10 mouse cellular contexts compared by ENCODE assay signal in the genomic region with DNA sequence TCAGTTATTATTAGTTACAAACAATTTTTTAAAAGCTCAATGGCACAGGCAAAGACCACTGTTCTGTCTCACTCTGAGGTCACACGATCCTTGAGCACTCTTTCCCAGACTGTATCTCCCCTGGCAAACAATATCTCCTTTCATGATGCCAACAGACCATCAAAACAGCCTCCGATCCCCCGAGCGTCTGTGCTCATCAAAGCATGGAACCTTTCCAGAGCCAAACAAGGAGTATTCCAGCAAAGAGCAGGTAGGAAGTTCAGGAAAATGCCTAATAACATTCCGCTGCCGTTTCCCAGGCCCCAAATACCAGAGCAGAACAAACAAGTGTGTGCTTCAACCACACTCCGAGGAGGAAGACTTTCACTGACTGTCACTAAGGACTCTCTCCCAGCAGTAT. TPM values are rescaled to one million over a fixed set of nuclear protein-coding genes. Genes with fewer than 3 reads are reported as not detected.
DNase-seq lines count a peak whose midpoint lies in the region; ATAC-seq and TF ChIP-seq lines count a peak whose summit lies in the region.
"Had no signal": no experiment of that assay in that cellular context is flagged by ENCODE, and none has a peak within 500 bp of the region (broad histone marks: within the 10 kb centered on the region; RNA-seq: fewer than 3 reads in every experiment).

No protein-coding gene starts in this region.

- H3K27ac ChIP-seq in heart, adult 2 months = peak overlapping the region; percentile 63
- H3K27ac ChIP-seq in limb, embryonic 12.5 days = peak overlapping the region; percentile 75
- no peak overlapping the region for H3K27ac ChIP-seq in limb, embryonic 10.5 days
- H3K27ac ChIP-seq in forebrain, embryonic 15.5 days (replicated peaks) = peak overlapping the region; percentile 2; the same call in 1 of the 2 replicates
- H3K27ac ChIP-seq in limb, embryonic 15.5 days = peak overlapping the region; percentile 40; the same call in 1 of the 2 replicates
- H3K27ac ChIP-seq: neural tube, embryonic 12.5 days had no signal

- no peaks in the 10 kb centered on the region for H3K9me3 ChIP-seq in limb, embryonic 12.5 days
- no peaks in the 10 kb centered on the region for H3K9me3 ChIP-seq in limb, embryonic 10.5 days (replicated peaks)
- H3K9me3 ChIP-seq in forebrain, embryonic 15.5 days = no peaks in the 10 kb centered on the region
- no peaks in the 10 kb centered on the region for H3K9me3 ChIP-seq in limb, embryonic 15.5 days
- H3K9me3 ChIP-seq: neural tube, embryonic 12.5 days had no signal

- H3K4me2 ChIP-seq in limb, embryonic 12.5 days = peak overlapping the region; percentile 9; the same call in 1 of the 2 replicates
- no peak overlapping the region for H3K4me2 ChIP-seq in forebrain, embryonic 15.5 days (replicated peaks)
- no peak overlapping the region for H3K4me2 ChIP-seq in limb, embryonic 15.5 days
- H3K4me2 ChIP-seq: neural tube, embryonic 12.5 days had no signal

- TF ChIP-seq POLR2A in heart, adult 2 months (IDR thresholded peaks at IDR 0.05; ENCODE audit: insufficient read depth, low read depth, low read length) = no peak

- H3K79me2 ChIP-seq in heart, adult 2 months (replicated peaks; ENCODE audit: control insufficient read depth, insufficient read depth, low read length) = peaks cover 7% of the 10 kb centered on the region

- H3K36me3 ChIP-seq in heart, adult 2 months (ENCODE audit: control insufficient read depth, insufficient read depth, low read length) = peaks cover 11% of the 10 kb centered on the region
- no peaks in the 10 kb centered on the region for H3K36me3 ChIP-seq in limb, embryonic 12.5 days
- H3K36me3 ChIP-seq in limb, embryonic 10.5 days = no peaks in the 10 kb centered on the region
- no peaks in the 10 kb centered on the region for H3K36me3 ChIP-seq in forebrain, embryonic 15.5 days
- H3K36me3 ChIP-seq in limb, embryonic 15.5 days = no peaks in the 10 kb centered on the region
- H3K36me3 ChIP-seq: neural tube, embryonic 12.5 days had no signal

- intact Hi-C loops in heart, adult 2 months (cut with DNase I) = no loop called here
- intact Hi-C loops in heart, postnatal 14 days (cut with DNase I) = no loop called here

- no peak for DNase-seq in heart, adult 2 months
- no peak for DNase-seq in heart, postnatal 14 days
- DNase-seq in limb, embryonic 10.5 days (ENCODE audit: low spot score) = no peak
- DNase-seq in testis, postnatal 14 days (ENCODE audit: low spot score) = no peak
- no peak for DNase-seq in adrenal gland, adult (ENCODE audit: inconsistent age in 2 of 2, low spot score in 1 of 2)
- DNase-seq: gastrocnemius, postnatal 25 days had no signal

- no peak for ATAC-seq in limb, embryonic 12.5 days (ENCODE audit: insufficient number of reproducible peaks, insufficient read depth, low FRiP score, low TSS enrichment, low read depth)
- ATAC-seq in forebrain, embryonic 15.5 days (replicated peaks) = no peak
- ATAC-seq in limb, embryonic 15.5 days (ENCODE audit: insufficient number of reproducible peaks, low FRiP score, low TSS enrichment, low read depth) = no peak

- H3K4me3 ChIP-seq in heart, adult 2 months = no peak overlapping the region
- no peak overlapping the region for H3K4me3 ChIP-seq in limb, embryonic 12.5 days (replicated peaks)
- no peak overlapping the region for H3K4me3 ChIP-seq in limb, embryonic 10.5 days
- no peak overlapping the region for H3K4me3 ChIP-seq in forebrain, embryonic 15.5 days
- no peak overlapping the region for H3K4me3 ChIP-seq in limb, embryonic 15.5 days
- H3K4me3 ChIP-seq: neural tube, embryonic 12.5 days had no signal

- TF ChIP-seq CTCF in heart, adult 2 months (IDR thresholded peaks at IDR 0.05) = no peak

- no peak overlapping the region for H3K9ac ChIP-seq in heart, adult 2 months (ENCODE audit: low read depth, low read length)
- H3K9ac ChIP-seq in limb, embryonic 12.5 days (replicated peaks) = no peak overlapping the region
- no peak overlapping the region for H3K9ac ChIP-seq in forebrain, embryonic 15.5 days (replicated peaks)
- H3K9ac ChIP-seq in limb, embryonic 15.5 days = no peak overlapping the region
- H3K9ac ChIP-seq: neural tube, embryonic 12.5 days had no signal

- H3K27me3 ChIP-seq in heart, adult 2 months (ENCODE audit: control insufficient read depth, insufficient read depth, low read length) = no peaks in the 10 kb centered on the region
- no peaks in the 10 kb centered on the region for H3K27me3 ChIP-seq in limb, embryonic 12.5 days
- H3K27me3 ChIP-seq in limb, embryonic 10.5 days (ENCODE audit: low read depth, poor library complexity, severe bottlenecking) = no peaks in the 10 kb centered on the region
- H3K27me3 ChIP-seq in forebrain, embryonic 15.5 days = no peaks in the 10 kb centered on the region
- no peaks in the 10 kb centered on the region for H3K27me3 ChIP-seq in limb, embryonic 15.5 days
- H3K27me3 ChIP-seq: neural tube, embryonic 12.5 days had no signal

- H3K4me1 ChIP-seq in heart, adult 2 months (ENCODE audit: control insufficient read depth, insufficient read depth, low read length) = peaks cover 26% of the 10 kb centered on the region
- peaks cover 16% of the 10 kb centered on the region for H3K4me1 ChIP-seq in limb, embryonic 12.5 days (replicated peaks)
- H3K4me1 ChIP-seq in limb, embryonic 10.5 days = peaks cover 3% of the 10 kb centered on the region
- peaks cover 40% of the 10 kb centered on the region for H3K4me1 ChIP-seq in forebrain, embryonic 15.5 days
- peaks cover 50% of the 10 kb centered on the region for H3K4me1 ChIP-seq in limb, embryonic 15.5 days

- TF ChIP-seq EP300 in heart, adult 2 months (IDR thresholded peaks at IDR 0.05; ENCODE audit: insufficient read depth, low read depth, low read length) = no peak

- WGBS in heart, adult 2 months = 21% methylated on average over 7 of the region's 7 CpGs
- 71% methylated on average over 7 of the region's 7 CpGs for WGBS in limb, embryonic 12.5 days
- 80% methylated on average over 7 of the region's 7 CpGs for WGBS in limb, embryonic 10.5 days
- 27% methylated on average over 7 of the region's 7 CpGs for WGBS in forebrain, embryonic 15.5 days
- WGBS in limb, embryonic 15.5 days = 47% methylated on average over 7 of the region's 7 CpGs

RNA-seq across cellular contexts. Expression of a gene that starts 50.2 kb away (rescaled TPM):
- 10 to 100 TPM; 38.3 to 40.2 TPM for total RNA-seq in heart, adult 2 months (2021)
- polyA plus RNA-seq in heart, adult 2 months (2012; rRNA removed) = 32.6 and 55.3 TPM in 2 replicates
- total RNA-seq in heart, postnatal 14 days (2021) = 10 to 100 TPM; 35.5 to 40.0 TPM
- polyA plus RNA-seq in limb, embryonic 12.5 days (2016; fragmentation: Nextera tagmentation; extraction: Ambion mirVana) = 20.4 and 24.4 TPM in 2 replicates
- 10.6 and 14.2 TPM in 2 replicates for polyA plus RNA-seq in limb, embryonic 10.5 days (2016; fragmentation: Nextera tagmentation; extraction: Ambion mirVana)
- polyA plus RNA-seq in forebrain, embryonic 15.5 days (2015; fragmentation: Nextera tagmentation; extraction: Ambion mirVana) = 12.0 and 13.6 TPM in 2 replicates
- polyA plus RNA-seq in limb, embryonic 15.5 days (2015; fragmentation: Nextera tagmentation; extraction: Ambion mirVana) = 24.9 and 25.6 TPM in 2 replicates
